Mouse (Mus musculus): ENCODE measurements at regions not wholly inside any gene's neighbourhood (a gene's known extent, or its start where the extent isn't known, plus 50 kb on each side); places are given as distances from the start of the nearest gene placed in this dataset.
A peak's percentile ranks its signal among the peaks of the same experiment; 100 is the strongest.

DNA sequence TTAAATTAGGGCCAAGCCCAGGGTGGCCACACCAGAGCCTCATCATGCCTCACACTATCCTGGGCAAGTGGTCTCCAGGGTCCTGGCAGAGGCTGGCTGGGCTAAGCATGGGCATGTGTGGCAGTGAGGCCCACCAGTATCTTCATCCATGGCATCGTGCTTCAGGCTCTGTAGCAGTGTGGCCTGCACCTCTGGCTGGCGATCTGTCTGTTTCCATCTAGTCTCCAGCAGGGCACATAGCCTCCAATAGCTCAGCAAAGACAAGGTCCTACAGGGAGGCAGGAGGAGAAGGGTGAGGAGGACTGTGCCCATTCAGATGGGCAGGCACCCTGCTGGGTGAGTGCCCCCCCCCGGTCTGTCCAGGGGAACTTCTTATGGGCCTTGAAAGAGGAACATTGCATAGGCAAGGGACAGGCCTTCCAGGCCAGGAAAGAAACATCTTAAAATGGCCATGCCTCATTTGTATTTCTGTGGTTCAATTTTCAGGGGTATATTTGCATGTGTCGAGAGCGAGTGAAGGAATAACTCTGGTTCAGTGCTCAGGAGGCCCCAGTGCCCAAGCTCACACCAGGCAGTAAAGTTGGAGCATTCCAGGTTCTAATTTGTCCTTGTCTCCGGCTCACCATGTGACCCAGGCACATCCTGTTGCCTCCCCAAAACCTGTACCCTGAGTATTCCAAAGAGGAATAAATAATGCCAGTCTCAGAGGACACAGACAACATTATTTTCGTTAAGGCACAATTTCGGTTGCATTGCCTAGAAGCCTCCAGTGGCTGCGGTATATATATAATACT is 60.4 kb upstream of the Ppara start:
- DNase-seq (ENCODE audit: low spot score in 2 of 2), result no peak

- DNase-seq (ENCODE audit: low spot score in 2 of 2), result no peak
Observed at GRCm38 (mm10) chr15:85675126-85675525, 59.7 kb upstream of the Ppara start.

- DNase-seq (ENCODE audit: low spot score in 2 of 2), result no peak
Observed at GRCm38 (mm10) chr15:85675736-85676135, 59.0 kb upstream of the Ppara start.

DNA sequence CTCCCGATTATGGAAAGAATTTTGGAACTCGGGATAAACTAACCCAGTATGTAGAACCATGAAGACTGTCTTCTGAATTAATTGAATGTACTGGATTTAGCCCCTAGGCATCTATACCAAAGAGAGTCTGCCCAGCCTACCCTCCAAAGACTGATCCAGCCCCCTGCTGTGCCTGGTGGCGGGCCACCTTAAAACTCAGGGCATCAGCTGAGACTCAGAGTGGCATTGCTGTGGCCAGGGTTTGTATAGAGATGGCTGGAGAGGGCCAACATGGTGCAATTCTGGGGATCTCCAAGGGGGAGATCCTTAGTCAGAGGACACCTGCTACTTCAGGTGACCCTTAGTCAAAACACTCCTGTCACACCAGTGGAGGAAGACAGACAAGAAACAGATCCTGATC is 58.6 kb upstream of the Ppara start:
- DNase-seq (ENCODE audit: low spot score in 2 of 2), result no peak

DNA sequence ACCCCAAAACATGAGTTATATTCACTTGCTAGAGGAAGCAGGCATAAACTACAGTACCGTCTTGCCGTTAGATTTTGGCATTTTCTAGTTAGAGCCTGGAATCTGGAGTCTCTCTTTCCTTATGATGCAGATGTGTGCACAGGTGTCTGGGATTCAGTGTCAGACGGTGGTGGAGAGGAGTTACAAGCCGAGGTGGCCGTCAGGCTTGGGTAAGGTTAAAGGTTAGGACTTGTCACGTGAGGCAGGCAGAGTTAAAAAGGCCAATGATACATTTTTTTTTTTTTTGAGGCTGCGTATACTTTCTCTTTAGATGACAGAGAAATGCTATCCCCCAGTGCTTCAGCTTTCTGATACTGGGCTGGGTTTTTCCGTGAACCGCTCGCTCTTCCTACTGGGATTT is 57.9 kb upstream of the Ppara start:
- DNase-seq (ENCODE audit: low spot score in 2 of 2), result no peak

DNA sequence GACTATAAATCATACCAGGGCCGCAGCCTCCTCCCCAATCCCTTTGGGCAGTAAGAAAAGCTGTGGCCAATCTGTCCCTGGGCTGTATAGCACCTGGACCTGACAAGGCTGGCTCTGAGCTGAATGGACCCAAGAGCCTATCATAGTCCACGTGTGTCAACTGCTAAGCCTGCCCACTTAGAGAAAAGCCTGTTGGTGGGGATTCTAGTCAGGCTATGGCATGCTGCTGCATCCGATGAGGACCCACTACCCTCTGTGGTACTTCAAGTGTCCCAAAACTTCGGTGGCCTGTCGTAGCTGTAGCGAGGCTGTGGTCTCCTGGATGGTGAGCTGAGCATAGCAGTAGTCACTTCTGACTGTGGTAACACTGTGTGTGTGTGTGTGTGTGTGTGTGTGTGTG is 57.4 kb upstream of the Ppara start:
- DNase-seq (ENCODE audit: low spot score in 2 of 2), result no peak

DNA sequence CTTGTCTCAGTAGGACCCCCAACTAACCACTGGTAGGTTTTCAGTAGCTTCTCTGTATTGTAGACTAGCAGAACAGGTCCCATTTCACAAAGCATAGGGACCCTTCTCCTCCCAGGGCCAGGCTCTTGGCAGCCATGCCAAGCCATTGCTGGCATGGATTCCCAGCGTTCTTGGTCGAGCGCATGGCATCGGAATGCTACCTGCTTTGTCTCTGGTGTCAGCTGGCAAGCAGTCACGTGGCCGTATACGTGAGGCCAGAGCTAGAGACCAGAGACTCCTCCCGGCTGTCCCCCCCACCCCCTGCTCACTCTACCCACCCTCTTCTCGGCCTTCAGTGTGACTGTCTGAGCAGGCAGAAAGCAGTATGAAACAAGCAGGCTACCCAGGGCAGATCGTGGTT is 56.9 kb upstream of the Ppara start:
- DNase-seq (ENCODE audit: low spot score in 2 of 2), result peak in 1 of 2 experiments; percentile 75

GRCm38 (mm10) chr15:85678351-85678895 is 56.4 kb upstream of the Ppara start:
- no peak for DNase-seq (ENCODE audit: low spot score in 2 of 2)

DNA sequence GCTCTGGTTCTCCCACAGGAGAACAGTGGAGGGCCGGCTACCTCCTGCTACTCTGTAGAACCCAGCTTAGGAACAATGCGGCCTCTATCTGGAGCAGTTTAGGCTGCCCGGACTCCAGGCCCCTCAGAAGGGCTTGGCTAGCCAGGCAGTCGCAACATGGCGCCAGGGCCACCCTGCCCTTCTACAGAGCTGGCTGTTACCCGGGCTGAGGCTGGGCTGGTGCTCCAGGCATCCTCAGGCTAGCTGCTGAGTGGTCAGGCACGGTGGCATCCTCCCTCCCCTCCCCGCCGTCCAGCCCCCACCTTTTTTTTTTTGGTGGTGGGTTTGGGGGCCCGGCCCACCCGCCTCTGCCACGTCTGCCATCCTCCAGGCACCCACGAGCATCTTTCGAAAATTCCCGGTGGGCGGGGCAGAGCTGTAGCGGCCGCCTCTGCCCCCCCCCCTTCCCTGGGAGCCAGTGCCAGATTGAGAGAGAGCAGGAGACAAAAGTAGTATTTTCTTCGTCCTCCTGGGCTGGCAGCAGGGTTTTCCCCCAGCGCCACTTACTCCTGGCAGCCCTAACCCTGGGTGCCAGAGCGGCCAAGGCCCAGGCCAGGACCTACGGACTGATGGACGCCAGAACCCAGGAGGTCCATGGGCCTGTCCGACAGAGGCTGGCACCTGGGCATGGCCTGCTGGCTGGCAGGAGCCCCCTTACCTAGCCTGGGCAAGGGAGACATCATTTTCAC is 55.6 kb upstream of the Ppara start:
- DNase-seq (ENCODE audit: low spot score in 2 of 2), result peak; percentile 69 to 88

GRCm38 (mm10) chr15:85679864-85680428 is 54.8 kb upstream of the Ppara start:
- peak in 1 of 2 experiments; percentile 73 for DNase-seq (ENCODE audit: low spot score in 2 of 2)

- DNase-seq (ENCODE audit: low spot score in 2 of 2), result no peak
Observed at GRCm38 (mm10) chr15:85680460-85681224, 54.1 kb upstream of the Ppara start.

DNA sequence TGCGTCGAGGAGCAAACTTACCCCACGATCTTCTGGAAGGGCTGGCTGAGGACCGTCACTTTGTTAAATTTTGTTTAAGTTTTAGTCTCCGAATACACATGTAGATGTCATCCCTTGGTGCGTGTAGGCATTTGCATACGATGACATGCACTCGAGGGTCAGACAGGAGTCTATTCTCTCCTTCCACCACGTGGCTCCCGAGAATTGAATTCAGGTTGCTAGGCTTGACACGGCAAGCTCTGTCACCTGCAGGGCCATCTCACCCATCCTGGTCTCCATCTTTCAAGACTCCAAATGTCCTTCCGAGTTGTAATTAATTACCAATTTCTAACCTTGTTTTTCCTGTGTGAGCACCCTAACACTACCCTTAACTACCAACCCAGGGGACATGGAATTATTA is 52.7 kb upstream of the Ppara start:
- DNase-seq (ENCODE audit: low spot score in 2 of 2), result no peak

DNA sequence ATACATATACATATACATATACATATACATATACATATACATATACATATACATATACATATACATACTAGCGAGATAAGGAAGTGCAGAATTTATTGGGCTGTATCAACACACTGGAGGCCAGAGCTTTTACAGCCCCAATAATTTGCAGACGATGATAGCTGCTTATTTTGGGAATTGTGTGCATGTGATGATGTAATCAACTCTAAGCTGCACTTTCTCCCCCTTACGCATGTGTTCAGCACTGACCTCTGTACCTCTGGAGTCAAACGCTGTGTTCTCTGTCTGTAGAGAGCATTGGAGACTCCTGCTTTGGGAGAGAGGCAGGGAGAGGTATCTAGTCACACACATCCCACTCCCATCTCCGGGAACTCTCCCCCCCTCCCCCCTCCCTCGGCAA is 52.0 kb upstream of the Ppara start:
- DNase-seq (ENCODE audit: low spot score in 2 of 2), result no peak

DNA sequence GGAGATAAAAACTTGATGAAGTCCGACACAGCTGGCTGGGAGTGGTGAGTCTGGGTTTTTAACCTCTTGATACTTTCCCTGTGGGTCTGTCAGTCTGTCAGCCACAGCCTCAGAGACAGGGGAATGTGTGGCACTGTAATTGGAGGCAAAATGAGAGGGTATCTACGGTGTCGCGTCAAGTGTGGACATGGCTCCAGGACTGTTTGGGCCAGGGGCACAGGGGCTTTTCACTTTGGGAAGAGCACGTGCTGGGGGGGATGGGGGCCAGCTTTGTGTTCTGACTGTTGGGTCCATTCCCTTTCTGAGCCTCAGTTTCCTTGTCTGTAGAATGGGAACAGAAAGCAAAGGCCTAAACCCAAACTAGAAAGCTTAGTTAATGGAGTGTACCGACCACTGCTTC is 51.5 kb upstream of the Ppara start:
- no peak for DNase-seq (ENCODE audit: low spot score in 2 of 2)

- DNase-seq (ENCODE audit: low spot score in 2 of 2), result no peak
Observed at GRCm38 (mm10) chr15:85683716-85684115, 51.1 kb upstream of the Ppara start.

GRCm38 (mm10) chr15:85684164-85684708 is 50.5 kb upstream of the Ppara start:
- DNase-seq (ENCODE audit: low spot score in 2 of 2), result no peak

DNA sequence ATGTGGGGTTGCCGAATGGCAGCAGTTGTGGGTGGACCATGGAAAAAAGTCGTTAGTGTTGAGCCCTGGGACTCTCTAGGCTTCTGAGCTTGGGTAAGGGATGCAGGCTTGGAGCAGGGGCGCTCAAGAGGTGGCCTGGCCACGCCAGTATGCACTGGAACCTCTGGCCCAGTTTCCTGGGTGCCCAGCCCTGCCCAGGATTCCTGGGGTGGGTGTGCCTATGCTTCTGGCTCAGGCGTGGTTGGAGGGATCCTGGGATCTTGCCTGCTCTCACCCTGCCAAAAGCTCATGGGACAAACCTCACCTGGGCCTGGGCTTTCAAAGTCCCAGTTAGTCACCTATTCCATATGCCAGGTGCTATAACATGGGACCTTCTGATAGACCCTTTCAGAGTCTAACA is 49.9 kb upstream of the Ppara start:
- no peak for DNase-seq (ENCODE audit: low spot score in 2 of 2)

Data from layer of hippocampus, adult 18-20 months (tissue).